Mouse (Mus musculus) embryonic facial prominence, embryonic 15.5 days (tissue): ENCODE measurements around the gene Rps18. TPM values are rescaled to one million over a fixed set of nuclear protein-coding genes. Genes with fewer than 3 reads are reported as not detected.

Experiments used
- ATAC-seq: fragments of 200-750 bp; cut with Nextera tagmentation; 2 replicates; pipeline ENCODE4 v1.8.0; 2017; ENCODE audit warnings: low read depth, moderate TSS enrichment; ENCODE audit not compliant: insufficient number of reproducible peaks, low FRiP score, low TSS enrichment
- H3K27ac ChIP-seq: fragments of 300-500 bp; sonication (generic); replicated peaks from 2 replicates; pipeline ENCODE4 v1.5.1; 2015; ENCODE audit warnings: mild to moderate bottlenecking, inconsistent platforms
- H3K27me3 ChIP-seq: fragments of 300-500 bp; sonication (generic); 2 replicates; pipeline ENCODE4 v1.6.1; 2015; ENCODE audit warnings: inconsistent platforms
- H3K36me3 ChIP-seq: fragments of 300-500 bp; sonication (generic); 2 replicates; pipeline ENCODE4 v1.6.1; 2015; ENCODE audit warnings: mild to moderate bottlenecking, inconsistent platforms
- H3K4me1 ChIP-seq: fragments of 300-500 bp; sonication (generic); 2 replicates; pipeline ENCODE4 v1.6.1; 2015; ENCODE audit warnings: inconsistent platforms
- H3K4me2 ChIP-seq: fragments of 300-500 bp; sonication (generic); replicated peaks from 2 replicates; pipeline ENCODE4 v1.6.1; 2015; ENCODE audit warnings: mild to moderate bottlenecking, inconsistent platforms
- H3K4me3 ChIP-seq: fragments of 300-500 bp; sonication (generic); replicated peaks from 2 replicates; pipeline ENCODE4 v1.5.1; 2015; ENCODE audit warnings: mild to moderate bottlenecking, inconsistent platforms
- H3K9ac ChIP-seq: fragments of 300-500 bp; sonication (generic); 2 replicates; pipeline ENCODE4 v1.6.1; 2015; ENCODE audit warnings: inconsistent platforms
- H3K9me3 ChIP-seq: fragments of 300-500 bp; sonication (generic); replicated peaks from 2 replicates; pipeline ENCODE4 v1.6.1; 2016; ENCODE audit warnings: inconsistent platforms
- WGBS: fragments of 180-500 bp; shearing (Covaris S2); methylation state at CpG from one replicate; pipeline ENCODE4 v1.1.7; 2015; 5-methylcytosine and 5-hydroxymethylcytosine counted together
- polyA plus RNA-seq: library from polyadenylated mRNA; unstranded; fragments of >200 nt; fragmentation: Nextera tagmentation; extraction: Ambion mirVana; gene quantifications from 2 replicates; pipeline ENCODE4 v1.2.1, GENCODE M21; 2015

The Rps18 gene
- polyA plus RNA-seq, 1 experiment from 2014 or later, result 1,731 TPM

- peak overlapping the region; percentile 76 for H3K27ac ChIP-seq
- H3K4me2 ChIP-seq, result peak overlapping the region; percentile 90
- H3K4me3 ChIP-seq, result peak overlapping the region; percentile 66
- no peak overlapping the region for H3K9ac ChIP-seq
- no peaks in the 10 kb centered on the region for H3K9me3 ChIP-seq
- ATAC-seq, result no peak
- H3K27me3 ChIP-seq, result no peaks in the 10 kb centered on the region
- 54% methylated on average over 37 of the region's 37 CpGs for WGBS
- H3K36me3 ChIP-seq, result peaks cover 23% of the 10 kb centered on the region
- H3K4me1 ChIP-seq, result peaks cover 34% of the 10 kb centered on the region
Observed at GRCm38 (mm10) chr17:33918293-33919203, 37.3 kb downstream of the Rps18 start.

DNA sequence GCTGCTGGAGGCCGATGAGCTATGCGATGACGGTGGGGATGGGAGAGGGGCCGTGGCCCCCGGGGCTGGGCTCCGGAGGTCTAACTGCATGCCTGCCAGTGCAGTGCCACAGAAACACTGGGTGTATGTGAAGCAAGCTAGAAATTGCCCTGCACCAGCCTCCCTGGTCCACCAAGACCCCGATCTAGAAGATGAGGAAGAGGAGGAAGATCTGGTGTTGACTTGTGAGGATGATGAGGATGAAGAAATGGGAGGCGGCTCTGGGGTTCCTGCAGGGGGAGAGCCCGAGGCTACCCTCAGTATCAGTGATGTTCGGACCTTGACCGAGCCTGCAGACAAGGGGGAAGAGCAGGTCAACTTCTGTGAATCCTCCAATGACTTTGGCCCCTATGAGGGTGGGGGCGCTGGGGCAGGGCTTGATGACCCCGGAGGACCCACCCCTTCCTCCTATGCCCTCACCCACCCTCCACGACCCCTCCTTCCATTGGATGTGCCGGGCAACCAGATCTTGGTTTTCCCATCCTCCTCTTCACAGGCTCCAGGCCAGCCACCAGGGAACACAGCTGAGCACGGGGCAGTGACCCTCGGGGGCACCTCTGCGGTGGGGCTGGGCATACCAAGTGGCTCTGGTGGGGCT, 38.0 kb downstream of the Rps18 start:
- H3K36me3 ChIP-seq, result peaks cover 29% of the 10 kb centered on the region
- H3K9me3 ChIP-seq, result no peaks in the 10 kb centered on the region
- H3K27me3 ChIP-seq, result no peaks in the 10 kb centered on the region
- H3K9ac ChIP-seq, result no peak overlapping the region
- H3K4me1 ChIP-seq, result peaks cover 34% of the 10 kb centered on the region
- 0 out of 2 replicates have a peak overlapping the region, but pooled peaks have one; percentile 66 for H3K4me3 ChIP-seq
- ATAC-seq, result no peak
- WGBS, result 80% methylated on average over 18 of the region's 18 CpGs
- no peak overlapping the region for H3K27ac ChIP-seq
- H3K4me2 ChIP-seq, result no peak overlapping the region

- no peak overlapping the region for H3K27ac ChIP-seq
- H3K9ac ChIP-seq, result peak overlapping the region; percentile 35
- WGBS, result 73% methylated on average over 31 of the region's 31 CpGs
- H3K4me3 ChIP-seq, result peak overlapping the region; percentile 57
- peaks cover 34% of the 10 kb centered on the region for H3K4me1 ChIP-seq
- H3K36me3 ChIP-seq, result peaks cover 35% of the 10 kb centered on the region
- no peaks in the 10 kb centered on the region for H3K9me3 ChIP-seq
- peak overlapping the region; percentile 68 for H3K4me2 ChIP-seq
- no peak for ATAC-seq
- H3K27me3 ChIP-seq, result no peaks in the 10 kb centered on the region
Observed at GRCm38 (mm10) chr17:33916847-33917655, 38.8 kb downstream of the Rps18 start.

DNA sequence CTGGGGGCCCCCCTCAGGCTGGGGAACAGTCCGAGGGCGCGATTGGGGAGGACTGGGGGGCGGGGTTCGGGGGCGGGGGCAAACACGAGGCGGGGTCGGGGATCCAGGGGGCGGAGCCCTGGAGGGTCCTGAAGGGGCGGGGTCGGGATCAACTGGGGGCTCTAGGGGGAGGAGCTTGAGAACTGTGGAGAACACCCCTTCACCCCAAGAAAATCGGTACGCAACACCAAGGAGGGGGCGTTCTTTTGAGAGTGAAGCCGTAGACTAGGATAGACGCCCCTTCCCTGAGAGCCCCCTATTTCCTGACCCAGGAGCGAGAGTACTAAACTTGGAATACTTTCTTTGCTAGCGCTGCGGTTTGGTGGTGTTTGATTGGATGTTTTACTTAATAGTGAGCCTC, 39.5 kb downstream of the Rps18 start:
- Histone ChIP-seq H3K4me2 (peak overlapping the region; percentile 68), H3K27me3 (no peaks in the 10 kb centered on the region), H3K4me1 (peaks cover 42% of the 10 kb centered on the region), H3K9me3 (no peaks in the 10 kb centered on the region), H3K27ac (peak overlapping the region; percentile 78), H3K4me3 (peak overlapping the region; percentile 57), H3K36me3 (peaks cover 43% of the 10 kb centered on the region), H3K9ac (peak overlapping the region; percentile 35)
- WGBS, result 1% methylated on average over 20 of the region's 20 CpGs
- peak; percentile 26 for ATAC-seq

DNA sequence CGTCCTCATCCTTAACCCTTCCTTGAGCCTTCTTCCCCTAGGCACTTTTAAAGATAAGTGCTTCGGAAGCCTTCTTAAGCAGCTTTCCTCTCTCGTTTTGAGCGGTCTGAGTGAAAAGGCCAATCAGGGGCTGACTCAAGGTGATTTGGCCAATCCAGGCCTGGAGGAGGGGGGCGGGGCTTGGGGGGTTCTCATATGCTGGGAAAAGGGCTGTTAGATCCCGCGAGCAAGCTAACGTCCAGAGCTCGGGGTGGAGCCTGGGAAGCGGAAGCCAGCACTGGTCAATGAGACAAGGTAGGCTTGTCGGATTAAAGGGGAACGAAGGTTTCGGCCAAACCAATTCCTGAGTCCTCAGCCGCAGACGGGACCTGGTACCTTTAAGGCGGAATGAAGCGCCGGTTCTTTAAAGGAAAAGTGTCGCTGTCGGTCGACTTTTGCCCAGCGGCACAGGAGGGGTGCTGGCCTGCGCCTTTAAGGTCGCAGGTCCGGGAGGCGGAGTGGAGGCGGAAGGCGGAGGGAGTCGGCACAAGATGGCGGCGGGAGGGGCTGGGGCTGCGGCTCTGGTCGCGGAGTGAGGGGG, 40.0 kb downstream of the Rps18 start, which contains the start of the genes Tapbp and Zbtb22:
Tapbp (plus strand) TSS at position 229 of the 580 bp plus-strand sequence.
Zbtb22 (plus strand) TSS at position 234 of the 580 bp plus-strand sequence.
- Histone ChIP-seq H3K9ac (peak within 1 kb of the TSS; percentile 35), H3K4me3 (peak within 1 kb of the TSS; percentile 57), H3K27me3 (no peaks in the 10 kb centered on the region), H3K27ac (peak within 1 kb of the TSS; percentile 78), H3K4me1 (peaks cover 47% of the 10 kb centered on the region), H3K36me3 (peaks cover 48% of the 10 kb centered on the region), H3K9me3 (no peaks in the 10 kb centered on the region), H3K4me2 (peak within 1 kb of the TSS; percentile 68)
- peak; percentile 89 for ATAC-seq
- under 1% methylated on average over 34 of the region's 34 CpGs for WGBS

DNA sequence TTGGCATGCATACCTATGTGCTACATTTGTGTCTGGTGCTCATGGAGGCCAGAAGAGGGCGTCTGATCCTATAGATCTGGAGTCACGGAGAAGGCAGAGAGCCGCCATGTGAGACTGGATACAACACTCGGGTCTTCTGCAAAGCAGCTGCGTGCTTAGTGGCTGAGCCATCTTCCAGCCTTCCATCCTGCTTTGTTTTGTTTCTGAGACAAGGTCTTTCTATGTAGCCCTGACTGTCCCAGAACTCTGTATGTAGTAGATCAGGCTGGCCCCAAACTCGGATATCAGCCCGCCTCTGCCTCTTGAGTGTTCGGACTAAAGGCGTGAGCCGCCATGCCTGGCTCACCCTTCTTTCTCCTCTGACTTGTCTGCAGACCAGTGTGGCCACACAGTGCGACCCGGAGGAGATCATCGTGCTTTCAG, 40.8 kb downstream of the Rps18 start:
- Histone ChIP-seq H3K36me3 (peaks cover 48% of the 10 kb centered on the region), H3K4me3 (peak overlapping the region; percentile 57; the same call in 1 of the 2 replicates), H3K9ac (no peak overlapping the region), H3K9me3 (no peaks in the 10 kb centered on the region), H3K4me2 (peak overlapping the region; percentile 68; the same call in 1 of the 2 replicates), H3K27ac (no peak overlapping the region), H3K27me3 (no peaks in the 10 kb centered on the region), H3K4me1 (peaks cover 54% of the 10 kb centered on the region)
- ATAC-seq, result no peak
- WGBS, result 69% methylated on average over 13 of the region's 13 CpGs

- peaks cover 50% of the 10 kb centered on the region for H3K4me1 ChIP-seq
- WGBS, result 93% methylated on average over 8 of the region's 8 CpGs
- H3K27ac ChIP-seq, result no peak overlapping the region
- no peak overlapping the region for H3K4me3 ChIP-seq
- H3K36me3 ChIP-seq, result peaks cover 48% of the 10 kb centered on the region
- no peaks in the 10 kb centered on the region for H3K9me3 ChIP-seq
- no peaks in the 10 kb centered on the region for H3K27me3 ChIP-seq
- H3K9ac ChIP-seq, result no peak overlapping the region
- ATAC-seq, result no peak
- H3K4me2 ChIP-seq, result no peak overlapping the region
Observed at GRCm38 (mm10) chr17:33913905-33914304, 41.9 kb downstream of the Rps18 start.

DNA sequence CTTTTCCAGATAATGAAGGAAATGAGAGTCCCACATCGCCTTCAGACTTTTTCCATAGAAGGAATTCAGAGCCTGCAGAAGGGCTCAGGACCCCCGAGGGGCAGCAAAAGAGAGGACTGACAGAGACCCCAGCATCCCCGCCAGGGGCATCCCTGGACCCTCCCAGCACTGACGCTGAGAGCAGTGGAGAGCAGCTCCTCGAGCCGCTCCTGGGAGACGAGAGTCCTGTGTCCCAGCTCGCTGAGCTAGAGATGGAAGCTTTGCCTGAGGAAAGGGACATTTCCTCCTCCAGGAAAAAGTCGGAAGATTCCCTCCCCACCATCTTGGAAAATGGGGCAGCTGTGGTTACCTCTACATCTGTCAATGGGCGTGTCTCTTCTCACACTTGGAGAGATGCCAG, 42.5 kb downstream of the Rps18 start:
- H3K9ac ChIP-seq, result no peak overlapping the region
- no peak overlapping the region for H3K27ac ChIP-seq
- ATAC-seq, result no peak
- peaks cover 48% of the 10 kb centered on the region for H3K36me3 ChIP-seq
- H3K9me3 ChIP-seq, result no peaks in the 10 kb centered on the region
- 83% methylated on average over 10 of the region's 10 CpGs for WGBS
- H3K4me3 ChIP-seq, result no peak overlapping the region
- no peaks in the 10 kb centered on the region for H3K27me3 ChIP-seq
- no peak overlapping the region for H3K4me2 ChIP-seq
- peaks cover 48% of the 10 kb centered on the region for H3K4me1 ChIP-seq

GRCm38 (mm10) chr17:33911813-33912414, 43.9 kb downstream of the Rps18 start:
- Histone ChIP-seq H3K9ac (no peak overlapping the region), H3K4me2 (no peak overlapping the region), H3K36me3 (peaks cover 41% of the 10 kb centered on the region), H3K27me3 (no peaks in the 10 kb centered on the region), H3K4me1 (peaks cover 45% of the 10 kb centered on the region), H3K27ac (no peak overlapping the region), H3K4me3 (no peak overlapping the region), H3K9me3 (no peaks in the 10 kb centered on the region)
- no peak for ATAC-seq
- WGBS, result 84% methylated on average over 28 of the region's 28 CpGs

DNA sequence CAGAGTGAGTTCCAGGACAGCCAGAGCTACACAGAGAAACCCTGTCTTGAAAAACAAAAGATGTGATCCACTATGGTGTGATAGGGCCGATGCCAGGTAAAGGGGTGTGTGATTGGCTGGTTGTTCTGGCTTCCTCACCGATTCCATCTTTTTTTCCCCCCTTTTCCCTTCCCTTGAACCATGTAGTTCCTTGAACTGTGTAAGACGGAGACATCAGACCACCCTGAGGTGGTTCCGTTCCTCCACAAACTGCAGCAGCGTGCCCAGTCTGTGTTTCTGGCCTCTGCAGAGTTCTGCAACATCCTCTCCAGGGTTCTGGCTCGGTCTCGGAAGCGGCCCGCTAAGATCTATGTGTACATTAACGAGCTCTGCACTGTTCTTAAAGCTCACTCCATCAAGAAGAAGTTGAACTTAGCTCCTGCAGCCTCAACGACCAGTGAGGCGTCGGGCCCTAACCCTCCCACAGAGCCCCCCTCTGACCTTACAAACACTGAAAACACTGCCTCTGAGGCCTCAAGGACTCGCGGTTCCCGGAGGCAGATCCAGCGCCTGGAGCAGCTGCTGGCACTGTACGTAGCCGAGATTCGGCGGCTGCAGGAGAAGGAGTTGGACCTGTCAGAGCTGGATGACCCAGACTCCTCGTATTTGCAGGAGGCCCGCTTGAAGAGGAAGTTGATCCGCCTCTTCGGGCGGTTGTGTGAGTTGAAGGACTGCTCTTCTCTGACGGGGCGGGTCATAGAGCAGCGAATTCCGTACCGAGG, 44.6 kb downstream of the Rps18 start:
- no peaks in the 10 kb centered on the region for H3K9me3 ChIP-seq
- peaks cover 38% of the 10 kb centered on the region for H3K4me1 ChIP-seq
- peaks cover 41% of the 10 kb centered on the region for H3K36me3 ChIP-seq
- H3K4me2 ChIP-seq, result no peak overlapping the region
- no peak overlapping the region for H3K9ac ChIP-seq
- H3K27me3 ChIP-seq, result no peaks in the 10 kb centered on the region
- no peak for ATAC-seq
- H3K4me3 ChIP-seq, result 0 out of 2 replicates have a peak overlapping the region, but pooled peaks have one; percentile 96
- H3K27ac ChIP-seq, result no peak overlapping the region
- 91% methylated on average over 31 of the region's 31 CpGs for WGBS
